Mouse (Mus musculus): ENCODE measurements around the gene Map2k4.

Gene Map2k4

GRCm38 (mm10) chr11:65773535-65773934 is 14.6 kb downstream of the Map2k4 start:
- DNase-seq: no peak

GRCm38 (mm10) chr11:65771546-65771945 is 16.6 kb downstream of the Map2k4 start:
- no peak for DNase-seq

- no peak for DNase-seq
Measured at GRCm38 (mm10) chr11:65769990-65770389, 18.1 kb downstream of the Map2k4 start.

- DNase-seq: no peak
Measured at GRCm38 (mm10) chr11:65768445-65768844, 19.7 kb downstream of the Map2k4 start.

GRCm38 (mm10) chr11:65760912-65761311 is 27.2 kb downstream of the Map2k4 start:
- DNase-seq: no peak

- DNase-seq: no peak
Measured at GRCm38 (mm10) chr11:65759350-65759749, 28.7 kb downstream of the Map2k4 start.

- DNase-seq: no peak
Measured at GRCm38 (mm10) chr11:65754161-65754560, 33.9 kb downstream of the Map2k4 start.

- DNase-seq: no peak
Measured at GRCm38 (mm10) chr11:65753593-65753992, 34.5 kb downstream of the Map2k4 start.

GRCm38 (mm10) chr11:65750546-65750945 is 37.6 kb downstream of the Map2k4 start:
- no peak for DNase-seq

- DNase-seq: no peak
Measured at GRCm38 (mm10) chr11:65747433-65747832, 40.7 kb downstream of the Map2k4 start.

- no peak for DNase-seq
Measured at GRCm38 (mm10) chr11:65745707-65746333, 42.3 kb downstream of the Map2k4 start.

GRCm38 (mm10) chr11:65743866-65744265 is 44.2 kb downstream of the Map2k4 start:
- DNase-seq: no peak

- no peak for DNase-seq
Measured at GRCm38 (mm10) chr11:65740811-65741210, 47.3 kb downstream of the Map2k4 start.

- no peak for DNase-seq
Measured at GRCm38 (mm10) chr11:65740390-65740789, 47.7 kb downstream of the Map2k4 start.

GRCm38 (mm10) chr11:65739880-65740279 is 48.2 kb downstream of the Map2k4 start:
- DNase-seq: no peak

- DNase-seq: no peak
Measured at GRCm38 (mm10) chr11:65734656-65735055, 53.4 kb downstream of the Map2k4 start.

- DNase-seq: no peak
Measured at GRCm38 (mm10) chr11:65729623-65730217, 58.4 kb downstream of the Map2k4 start.

GRCm38 (mm10) chr11:65728906-65729305 is 59.2 kb downstream of the Map2k4 start:
- DNase-seq: no peak

- DNase-seq: no peak
Measured at GRCm38 (mm10) chr11:65723715-65724114, 64.4 kb downstream of the Map2k4 start.

- no peak for DNase-seq
Measured at GRCm38 (mm10) chr11:65721615-65722014, 66.5 kb downstream of the Map2k4 start.

GRCm38 (mm10) chr11:65719960-65720359 is 68.1 kb downstream of the Map2k4 start:
- no peak for DNase-seq

GRCm38 (mm10) chr11:65713830-65714229 is 74.3 kb downstream of the Map2k4 start:
- no peak for DNase-seq

GRCm38 (mm10) chr11:65712754-65713306 is 75.3 kb downstream of the Map2k4 start:
- no peak for DNase-seq

- DNase-seq: peak; percentile 17 to 55
Measured at GRCm38 (mm10) chr11:65706784-65707183, 81.3 kb downstream of the Map2k4 start.

All from cerebellum, postnatal 14 days (tissue).